32 mouse cellular contexts compared by ENCODE assay signal in the genomic region with DNA sequence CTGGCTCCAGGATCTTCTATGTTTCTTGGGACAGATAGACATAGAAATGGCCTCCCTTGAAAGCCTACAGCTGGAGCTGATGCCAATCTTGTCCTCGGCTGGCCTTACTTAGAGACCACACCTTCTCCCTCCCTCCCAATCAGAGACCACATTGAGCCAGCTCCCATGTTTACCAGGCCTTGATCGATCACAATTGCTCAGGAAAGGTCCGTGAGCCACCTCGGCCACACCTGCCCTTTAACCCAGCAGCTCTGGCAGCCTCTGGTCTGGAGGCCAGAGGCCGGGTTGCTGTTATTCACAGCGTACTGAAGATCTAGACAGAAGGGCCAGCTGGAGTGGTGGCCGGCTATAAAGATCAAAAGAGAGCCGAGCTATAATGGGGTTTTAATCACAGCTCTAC. TPM values are rescaled to one million over a fixed set of nuclear protein-coding genes. Genes with fewer than 3 reads are reported as not detected.
DNase-seq lines count a peak whose midpoint lies in the region; ATAC-seq and TF ChIP-seq lines count a peak whose summit lies in the region.
"Had no signal": no experiment of that assay in that cellular context is flagged by ENCODE, and none has a peak within 500 bp of the region (broad histone marks: within the 10 kb centered on the region; RNA-seq: fewer than 3 reads in every experiment).

No protein-coding gene starts in this region.

- DNase-seq in adrenal gland, postnatal 10 days, result peak; percentile 36
- no peak for DNase-seq in adrenal gland, postnatal 4 days (ENCODE audit: low spot score in 2 of 2)
- DNase-seq in forelimb bud, embryonic 11.5 days (ENCODE audit: low read depth, low spot score), result peak; percentile 47
- peak; percentile 99 for DNase-seq in liver, adult 2 months (ENCODE audit: extremely low read depth, low read depth, low spot score)
- no peak for DNase-seq in layer of hippocampus, adult 8-10 months (ENCODE audit: low spot score in 2 of 2)
- no peak for DNase-seq in thymus, adult 2 months
- DNase-seq: adrenal gland, postnatal 14 days; cerebellum, adult 18-20 months; cerebellum, postnatal 10 days; gastrocnemius, postnatal 10 days; heart, postnatal 10 days; kidney, adult 11 months; kidney, postnatal 14 days; layer of hippocampus, postnatal 36 days; left cerebral cortex, postnatal 4 days; lung, adult 18-20 months; midbrain, embryonic 14.5 days; right cerebral cortex, postnatal 14 days had no signal

- TF ChIP-seq CTCF in liver, adult 2 months (IDR thresholded peaks at IDR 0.05; ENCODE audit: low read depth, low read length), result no peak
- no peak for TF ChIP-seq CTCF in thymus, adult 2 months (IDR thresholded peaks at IDR 0.05; ENCODE audit: borderline replicate concordance, control insufficient read depth, extremely low read depth, insufficient read depth, low read length, poor library complexity)

- H3K79me2 ChIP-seq in liver, adult 2 months (ENCODE audit: control insufficient read depth, insufficient read depth, low read length), result no peaks in the 10 kb centered on the region; the same call in 1 of the 2 replicates

- peaks cover 20% of the 10 kb centered on the region for H3K4me1 ChIP-seq in liver, adult 2 months (ENCODE audit: control insufficient read depth, insufficient read depth, low read length)
- H3K4me1 ChIP-seq in liver, embryonic 15.5 days (replicated peaks), result no peaks in the 10 kb centered on the region; the same call in 1 of the 2 replicates
- H3K4me1 ChIP-seq in thymus, adult 2 months (replicated peaks; ENCODE audit: control insufficient read depth, insufficient read depth, low read length), result no peaks in the 10 kb centered on the region
- H3K4me1 ChIP-seq in forebrain, embryonic 16.5 days (replicated peaks; ENCODE audit: control insufficient read depth, insufficient read depth, low read length), result peaks cover 2% of the 10 kb centered on the region; the same call in 1 of the 2 replicates
- H3K4me1 ChIP-seq: forebrain, embryonic 12.5 days; heart, embryonic 13.5 days; hindbrain, embryonic 15.5 days had no signal

- no peak for TF ChIP-seq POLR2A in liver, adult 2 months (IDR thresholded peaks at IDR 0.05; ENCODE audit: extremely low read depth, insufficient read depth, low read length)
- TF ChIP-seq POLR2A in thymus, adult 2 months (IDR thresholded peaks at IDR 0.05; ENCODE audit: control insufficient read depth, extremely low read depth, insufficient read depth, low read length, poor library complexity), result no peak

- H3K9me3 ChIP-seq in liver, embryonic 15.5 days (replicated peaks), result no peaks in the 10 kb centered on the region
- no peaks in the 10 kb centered on the region for H3K9me3 ChIP-seq in forebrain, embryonic 16.5 days (ENCODE audit: control insufficient read depth, low read length)
- H3K9me3 ChIP-seq: forebrain, embryonic 12.5 days; heart, embryonic 13.5 days; hindbrain, embryonic 15.5 days had no signal

- H3K27ac ChIP-seq in liver, adult 2 months (replicated peaks; ENCODE audit: insufficient read depth, low read depth, low read length), result peak overlapping the region; percentile 91
- peak overlapping the region; percentile 41; the same call in 1 of the 2 replicates for H3K27ac ChIP-seq in liver, embryonic 15.5 days (replicated peaks)
- no peak overlapping the region for H3K27ac ChIP-seq in thymus, adult 2 months (ENCODE audit: control insufficient read depth, insufficient read depth, low read length)
- H3K27ac ChIP-seq in forebrain, embryonic 16.5 days (ENCODE audit: low read length), result no peak overlapping the region
- H3K27ac ChIP-seq: forebrain, embryonic 12.5 days; heart, embryonic 13.5 days; hindbrain, embryonic 15.5 days had no signal

- peak; percentile 74 for ATAC-seq in liver, embryonic 15.5 days (ENCODE audit: insufficient read depth)
- ATAC-seq in forebrain, embryonic 16.5 days, result no peak
- ATAC-seq: inflammation-experienced regulatory T-cells, adult 6 months; lung, postnatal 0 days had no signal

- H3K4me2 ChIP-seq in liver, embryonic 15.5 days, result 0 out of 2 replicates have a peak overlapping the region, but pooled peaks have one; percentile 20
- no peak overlapping the region for H3K4me2 ChIP-seq in forebrain, embryonic 16.5 days (ENCODE audit: low read length)
- H3K4me2 ChIP-seq: forebrain, embryonic 12.5 days; heart, embryonic 13.5 days; hindbrain, embryonic 15.5 days had no signal

- H3K9ac ChIP-seq in liver, adult 2 months (ENCODE audit: low read depth, low read length), result peak overlapping the region; percentile 61
- no peak overlapping the region for H3K9ac ChIP-seq in liver, embryonic 15.5 days
- no peak overlapping the region for H3K9ac ChIP-seq in forebrain, embryonic 16.5 days (replicated peaks; ENCODE audit: low read depth, low read length)
- H3K9ac ChIP-seq: forebrain, embryonic 12.5 days; heart, embryonic 13.5 days; hindbrain, embryonic 15.5 days had no signal

- H3K4me3 ChIP-seq in liver, adult 2 months (ENCODE audit: insufficient read depth, low read depth, low read length), result peak overlapping the region; percentile 22; the same call in 1 of the 2 replicates
- no peak overlapping the region for H3K4me3 ChIP-seq in liver, embryonic 15.5 days (replicated peaks)
- H3K4me3 ChIP-seq in thymus, adult 2 months (ENCODE audit: control insufficient read depth, insufficient read depth, low read length), result no peak overlapping the region
- no peak overlapping the region for H3K4me3 ChIP-seq in forebrain, embryonic 16.5 days (replicated peaks; ENCODE audit: low read length)
- H3K4me3 ChIP-seq: erythroblast, embryonic 14.5 days; forebrain, embryonic 12.5 days; heart, embryonic 13.5 days; hindbrain, embryonic 15.5 days had no signal

- H3K36me3 ChIP-seq in liver, adult 2 months (ENCODE audit: control insufficient read depth, insufficient read depth, low read length), result no peaks in the 10 kb centered on the region
- no peaks in the 10 kb centered on the region for H3K36me3 ChIP-seq in liver, embryonic 15.5 days (replicated peaks)
- H3K36me3 ChIP-seq in thymus, adult 2 months (ENCODE audit: control insufficient read depth, insufficient read depth, low read length), result no peaks in the 10 kb centered on the region
- H3K36me3 ChIP-seq in forebrain, embryonic 16.5 days (ENCODE audit: control insufficient read depth, insufficient read depth), result no peaks in the 10 kb centered on the region
- H3K36me3 ChIP-seq: forebrain, embryonic 12.5 days; heart, embryonic 13.5 days; hindbrain, embryonic 15.5 days had no signal

- H3K27me3 ChIP-seq in liver, adult 2 months (ENCODE audit: control insufficient read depth, insufficient read depth, low read length), result no peaks in the 10 kb centered on the region
- H3K27me3 ChIP-seq in liver, embryonic 15.5 days, result no peaks in the 10 kb centered on the region
- no peaks in the 10 kb centered on the region for H3K27me3 ChIP-seq in thymus, adult 2 months (ENCODE audit: control insufficient read depth, insufficient read depth, low read length)
- no peaks in the 10 kb centered on the region for H3K27me3 ChIP-seq in forebrain, embryonic 16.5 days (replicated peaks; ENCODE audit: control insufficient read depth, insufficient read depth, low read length)
- H3K27me3 ChIP-seq: CH12.LX; hindbrain, embryonic 15.5 days had no signal

- WGBS in liver, adult 2 months, result 22% methylated on average over 8 of the region's 8 CpGs
- 38% methylated on average over 8 of the region's 8 CpGs for WGBS in liver, embryonic 15.5 days (ENCODE audit: insufficient replicate concordance)
- 86% methylated on average over 8 of the region's 8 CpGs for WGBS in thymus, adult 2 months
- WGBS in forebrain, embryonic 16.5 days, result 43% methylated on average over 8 of the region's 8 CpGs

RNA-seq across cellular contexts. Expression of a gene that starts 3.6 kb away (rescaled TPM):
- 1 to 10 TPM; 4.0 to 7.0 TPM for total RNA-seq in adrenal gland, postnatal 10 days (2021)
- total RNA-seq in adrenal gland, postnatal 4 days (2021), result 1 to 10 TPM in 1 of 2 experiments, under 1 TPM in 1; 0.31 to 4.8 TPM
- total RNA-seq in liver, adult 2 months (2014; rRNA removed), result 80.5 and 86.8 TPM in 2 replicates
- polyA plus RNA-seq in liver, adult 2 months (2012; rRNA removed), result 150 and 172 TPM in 2 replicates
- 2.5 and 2.9 TPM in 2 replicates for polyA plus RNA-seq in liver, embryonic 15.5 days (2015; fragmentation: Nextera tagmentation; extraction: Ambion mirVana)
- 1 to 10 TPM; 1.5 to 4.5 (median 2.6) TPM for total RNA-seq in layer of hippocampus, adult 8-10 months (2022)
- polyA plus RNA-seq in thymus, adult 2 months (2012; rRNA removed), result 0.43 and 0.70 TPM in 2 replicates
- 0.53 and 0.79 TPM in 2 replicates for polyA plus RNA-seq in forebrain, embryonic 16.5 days (2015; fragmentation: Nextera tagmentation; extraction: Ambion mirVana)
- total RNA-seq: heart, adult 8-10 months; heart, postnatal 10 days; hematopoietic stem cell, adult 5-6 weeks had no signal
- polyA plus RNA-seq: erythroblast, embryonic 14.5 days; heart, embryonic 13.5 days; inflammation-experienced regulatory T-cells, adult 6 months; lung, postnatal 0 days; neural tube, embryonic 14.5 days; stomach, embryonic 14.5 days had no signal

RNA-seq across cellular contexts. Expression of a gene that starts 46.4 kb away (rescaled TPM):
- 10 to 100 TPM; 11.4 to 27.6 TPM for total RNA-seq in adrenal gland, postnatal 10 days (2021)
- total RNA-seq in adrenal gland, postnatal 4 days (2021), result 10 to 100 TPM in 1 of 2 experiments, 1 to 10 TPM in 1; 4.5 to 15.2 TPM
- 159 and 178 TPM in 2 replicates for total RNA-seq in liver, adult 2 months (2014; rRNA removed)
- polyA plus RNA-seq in liver, adult 2 months (2012; rRNA removed), result 264 and 272 TPM in 2 replicates
- polyA plus RNA-seq in liver, embryonic 15.5 days (2015; fragmentation: Nextera tagmentation; extraction: Ambion mirVana), result 34.1 and 39.1 TPM in 2 replicates
- 10 to 100 TPM; 10.7 to 18.0 (median 14.9) TPM for total RNA-seq in layer of hippocampus, adult 8-10 months (2022)
- 1.9 and 2.4 TPM in 2 replicates for polyA plus RNA-seq in thymus, adult 2 months (2012; rRNA removed)
- polyA plus RNA-seq in forebrain, embryonic 16.5 days (2015; fragmentation: Nextera tagmentation; extraction: Ambion mirVana), result 24.7 and 33.1 TPM in 2 replicates
- polyA plus RNA-seq: C2C12 had no signal

Comparison
In these comparisons a context has a peak if more than half of its experiments do, and no peak if none do; other contexts are left out.
1. DNase-seq: peak in adrenal gland, postnatal 10 days (single experiment), forelimb bud, embryonic 11.5 days (single experiment) and liver, adult 2 months (single experiment); none in adrenal gland, postnatal 4 days (0 of 2), layer of hippocampus, adult 8-10 months (0 of 2) and thymus, adult 2 months (single experiment).
2. H3K27ac ChIP-seq: peak in liver, adult 2 months (single experiment) and liver, embryonic 15.5 days (single experiment); none in thymus, adult 2 months (single experiment) and forebrain, embryonic 16.5 days (single experiment).
3. RNA of a gene that starts 3.6 kb away (total RNA-seq): 80.5 to 86.8 TPM in liver, adult 2 months; 4.0 to 7.0 TPM in adrenal gland, postnatal 10 days, 0.31 to 4.8 TPM in adrenal gland, postnatal 4 days and 1.5 to 4.5 TPM in layer of hippocampus, adult 8-10 months; every median in the first group is over 10 times any median in the second.